Mouse (Mus musculus): ENCODE results near the gene Raver2.

DNA sequence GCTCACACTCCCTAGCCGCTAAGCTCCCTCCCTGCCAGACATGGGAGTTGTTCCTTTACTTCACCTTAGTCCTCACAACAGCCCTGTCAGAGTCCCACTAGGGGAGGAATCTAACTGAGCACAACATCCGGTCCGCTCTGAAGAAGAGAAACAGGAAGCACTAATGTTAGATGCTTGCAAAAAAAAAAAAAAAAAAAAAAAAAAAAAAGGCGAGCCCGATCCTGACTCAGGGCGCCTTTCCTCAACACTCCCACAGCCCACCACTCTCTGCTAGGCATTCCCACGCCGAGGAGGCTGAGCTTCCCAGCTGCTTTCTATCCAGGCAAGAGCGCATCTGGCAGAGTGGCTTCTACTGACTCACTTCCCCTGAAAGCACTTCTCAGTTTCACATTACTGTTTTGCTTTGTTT, 113.8 kb downstream of the Raver2 start:
- TF ChIP-seq CTCF (IDR thresholded peaks at IDR 0.05; ENCODE audit: low read depth) (no peak), EP300 (IDR thresholded peaks at IDR 0.05; ENCODE audit: low read depth) (no peak)

All from liver, embryonic 14.5 days (tissue).